Mouse (Mus musculus): Measurements from ENCODE around the gene Plekhm3.

DNA sequence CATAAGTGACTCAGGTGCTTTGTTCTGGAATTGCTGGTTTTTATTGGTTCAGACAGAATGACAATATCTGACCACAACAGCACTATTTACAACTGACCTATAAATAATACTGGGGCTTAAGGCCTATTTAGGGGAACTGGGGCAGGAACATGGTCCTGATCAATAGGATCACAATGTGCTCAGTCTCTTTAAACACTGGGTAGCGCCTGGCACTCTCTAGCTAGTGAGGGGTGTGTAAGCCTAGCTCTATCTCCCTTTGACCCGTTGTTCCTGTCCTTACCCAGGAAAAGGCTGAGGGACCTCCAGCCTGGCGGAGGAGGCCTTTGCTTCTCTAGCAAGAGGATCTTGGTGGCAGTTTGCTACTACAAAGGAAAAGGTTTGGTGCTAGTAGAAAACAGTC lies 111.6 kb downstream of the Plekhm3 start:
- no peak for TF ChIP-seq EP300 (IDR thresholded peaks at IDR 0.05; ENCODE audit: low read depth)
- no peak for TF ChIP-seq CTCF (IDR thresholded peaks at IDR 0.05; ENCODE audit: low read depth)

Measured in heart, postnatal 0 days (tissue).